Mouse (Mus musculus) midbrain, embryonic 11.5 days (tissue): ENCODE results near the gene Ilf2. TPM values are rescaled to one million over a fixed set of nuclear protein-coding genes. Genes with fewer than 3 reads are reported as not detected.

Source experiments
- ATAC-seq: fragments of 200-750 bp; cut with Nextera tagmentation; 2 replicates; pipeline ENCODE4 v1.8.0; 2017; ENCODE audit warnings: moderate TSS enrichment, moderate library complexity; ENCODE audit not compliant: low FRiP score
- DNase-seq: peaks from one replicate; pipeline ENCODE4 v3.0.0; 2015; ENCODE audit warnings: low spot score; ENCODE audit errors: missing footprints
- H3K27ac ChIP-seq: fragments of 300-500 bp; sonication (generic); 2 replicates; pipeline ENCODE4 v1.5.1; 2014; ENCODE audit warnings: low read depth, low read length
- H3K27me3 ChIP-seq: fragments of 300-500 bp; sonication (generic); 2 replicates; pipeline ENCODE4 v1.6.1; 2014; ENCODE audit warnings: mild to moderate bottlenecking, low read length, moderate library complexity, mixed read lengths; ENCODE audit not compliant: control insufficient read depth, insufficient read depth
- H3K36me3 ChIP-seq: fragments of 300-500 bp; sonication (generic); 2 replicates; pipeline ENCODE4 v1.6.1; 2014; ENCODE audit warnings: mild to moderate bottlenecking, low read length, moderate library complexity, mixed read lengths; ENCODE audit not compliant: control insufficient read depth, insufficient read depth
- H3K4me1 ChIP-seq: fragments of 300-500 bp; sonication (generic); 2 replicates; pipeline ENCODE4 v1.6.1; 2014; ENCODE audit warnings: low read length; ENCODE audit not compliant: control insufficient read depth, insufficient read depth
- H3K4me2 ChIP-seq: fragments of 300-500 bp; sonication (generic); 2 replicates; pipeline ENCODE4 v1.6.1; 2014; ENCODE audit warnings: mild to moderate bottlenecking, moderate library complexity
- H3K4me3 ChIP-seq: fragments of 300-500 bp; sonication (generic); 2 replicates; pipeline ENCODE4 v1.5.1; 2014; ENCODE audit warnings: low read depth, low read length
- H3K9ac ChIP-seq: fragments of 300-500 bp; sonication (generic); 2 replicates; pipeline ENCODE4 v1.6.1; 2014; ENCODE audit warnings: low read length
- H3K9me3 ChIP-seq: fragments of 300-500 bp; sonication (generic); 2 replicates; pipeline ENCODE4 v1.6.1; 2016; ENCODE audit warnings: low read length; ENCODE audit not compliant: control insufficient read depth
- WGBS: fragments of 180-500 bp; shearing (Covaris S2); extraction: QIAGEN DNeasy Blood & Tissue Kit; methylation state at CpG from one replicate; pipeline ENCODE4 v1.1.7; 2014; 5-methylcytosine and 5-hydroxymethylcytosine counted together
- polyA plus RNA-seq: library from polyadenylated mRNA; unstranded; fragments of >200 nt; fragmentation: Nextera tagmentation; extraction: Ambion mirVana; gene quantifications from 2 replicates; pipeline ENCODE4 v1.2.1, GENCODE M21; 2014

Ilf2 gene
- polyA plus RNA-seq, 1 experiment from 2014 or later: 338 TPM

GRCm38 (mm10) chr3:90467618-90468300 lies 8.2 kb upstream of the Ilf2 start:
- Histone ChIP-seq H3K36me3 (no peaks in the 10 kb centered on the region), H3K9ac (no peak overlapping the region), H3K27me3 (peaks cover 36% of the 10 kb centered on the region), H3K4me2 (no peak overlapping the region), H3K4me3 (no peak overlapping the region), H3K9me3 (no peaks in the 10 kb centered on the region), H3K4me1 (peaks cover 12% of the 10 kb centered on the region; the same call in 1 of the 2 replicates), H3K27ac (no peak overlapping the region)
- DNase-seq (no peak), ATAC-seq (no peak)
- WGBS: 89% methylated on average over 10 of the region's 10 CpGs

- no peak for ATAC-seq
- Histone ChIP-seq H3K4me1 (peaks cover 5% of the 10 kb centered on the region), H3K27me3 (no peaks in the 10 kb centered on the region), H3K4me3 (no peak overlapping the region), H3K9me3 (no peaks in the 10 kb centered on the region), H3K27ac (no peak overlapping the region), H3K36me3 (no peaks in the 10 kb centered on the region), H3K4me2 (no peak overlapping the region), H3K9ac (no peak overlapping the region)
- 44% methylated on average over 3 of the region's 3 CpGs for WGBS
- DNase-seq: no peak
Observed at GRCm38 (mm10) chr3:90472213-90472612, 3.7 kb upstream of the Ilf2 start.

- peak overlapping the region; percentile 20; the same call in 1 of the 2 replicates for H3K4me3 ChIP-seq
- H3K36me3 ChIP-seq: peaks cover 11% of the 10 kb centered on the region
- peak; percentile 49 for ATAC-seq
- H3K4me2 ChIP-seq: peak overlapping the region; percentile 32; the same call in 1 of the 2 replicates
- H3K27me3 ChIP-seq: no peaks in the 10 kb centered on the region
- H3K27ac ChIP-seq: no peak overlapping the region
- H3K4me1 ChIP-seq: peaks cover 7% of the 10 kb centered on the region
- H3K9me3 ChIP-seq: no peaks in the 10 kb centered on the region
- no peak for DNase-seq
- WGBS: 43% methylated on average over 15 of the region's 16 CpGs
- H3K9ac ChIP-seq: no peak overlapping the region
Observed at GRCm38 (mm10) chr3:90475151-90475830, 635 bp upstream of the Ilf2 start.

GRCm38 (mm10) chr3:90486998-90487397 lies 11.1 kb downstream of the Ilf2 start:
- Histone ChIP-seq H3K4me1 (peaks cover 6% of the 10 kb centered on the region; the same call in 1 of the 2 replicates), H3K36me3 (peaks cover 41% of the 10 kb centered on the region), H3K9me3 (no peaks in the 10 kb centered on the region), H3K27ac (no peak overlapping the region), H3K4me2 (no peak overlapping the region), H3K9ac (no peak overlapping the region), H3K27me3 (no peaks in the 10 kb centered on the region), H3K4me3 (no peak overlapping the region)
- 89% methylated on average over 5 of the region's 5 CpGs for WGBS
- ATAC-seq: no peak
- DNase-seq: no peak

GRCm38 (mm10) chr3:90488576-90488975 lies 12.7 kb downstream of the Ilf2 start:
- Histone ChIP-seq H3K36me3 (peaks cover 30% of the 10 kb centered on the region), H3K9ac (no peak overlapping the region), H3K27me3 (no peaks in the 10 kb centered on the region), H3K9me3 (no peaks in the 10 kb centered on the region), H3K4me1 (peaks cover 6% of the 10 kb centered on the region; the same call in 1 of the 2 replicates), H3K27ac (no peak overlapping the region), H3K4me2 (no peak overlapping the region), H3K4me3 (no peak overlapping the region)
- ATAC-seq: no peak
- DNase-seq: no peak
- whole genome bisulfite sequencing: 94% methylated on average over 6 of the region's 6 CpGs

- peaks cover 22% of the 10 kb centered on the region for H3K36me3 ChIP-seq
- peak within 1 kb of the TSS; percentile 79 for H3K4me3 ChIP-seq
- WGBS: 0% methylated on average over 37 of the region's 37 CpGs
- no peaks in the 10 kb centered on the region for H3K27me3 ChIP-seq
- H3K27ac ChIP-seq: peak within 1 kb of the TSS; percentile 25; the same call in 1 of the 2 replicates
- no peaks in the 10 kb centered on the region for H3K9me3 ChIP-seq
- H3K4me1 ChIP-seq: peaks cover 6% of the 10 kb centered on the region; the same call in 1 of the 2 replicates
- ATAC-seq: peak; percentile 98
- DNase-seq: peak; percentile 99
- peak within 1 kb of the TSS; percentile 61 for H3K4me2 ChIP-seq
- H3K9ac ChIP-seq: peak within 1 kb of the TSS; percentile 82
Observed at GRCm38 (mm10) chr3:90490696-90491256, 14.8 kb downstream of the Ilf2 start, which contains the start of gene Snapin. Gene Snapin (minus strand): TSS chr3:90491033.

GRCm38 (mm10) chr3:90491350-90491749 lies 15.4 kb downstream of the Ilf2 start:
- peak; percentile 6; the same call in 1 of the 2 replicates for ATAC-seq

GRCm38 (mm10) chr3:90493831-90494540 lies 18.1 kb downstream of the Ilf2 start:
- H3K36me3 ChIP-seq: peaks cover 18% of the 10 kb centered on the region
- no peaks in the 10 kb centered on the region for H3K9me3 ChIP-seq
- H3K4me1 ChIP-seq: peaks cover 6% of the 10 kb centered on the region; the same call in 1 of the 2 replicates
- no peak overlapping the region for H3K4me2 ChIP-seq
- WGBS: 66% methylated on average over 4 of the region's 4 CpGs
- no peak overlapping the region for H3K9ac ChIP-seq
- no peak overlapping the region for H3K27ac ChIP-seq
- H3K4me3 ChIP-seq: no peak overlapping the region
- no peak for ATAC-seq
- no peak for DNase-seq
- no peaks in the 10 kb centered on the region for H3K27me3 ChIP-seq

More at GRCm38 (mm10) chr3:90491350-90491749, 15.4 kb downstream of the Ilf2 start:
- Histone ChIP-seq H3K27me3 (no peaks in the 10 kb centered on the region), H3K9me3 (no peaks in the 10 kb centered on the region), H3K9ac (no peak overlapping the region), H3K36me3 (peaks cover 16% of the 10 kb centered on the region), H3K4me3 (no peak overlapping the region), H3K4me2 (no peak overlapping the region), H3K4me1 (peaks cover 6% of the 10 kb centered on the region; the same call in 1 of the 2 replicates), H3K27ac (no peak overlapping the region)
- 43% methylated on average over 2 of the region's 2 CpGs for WGBS
- no peak for DNase-seq
